Mouse (Mus musculus): Measurements from ENCODE around the gene Ccdc65.

The Ccdc65 gene

DNA sequence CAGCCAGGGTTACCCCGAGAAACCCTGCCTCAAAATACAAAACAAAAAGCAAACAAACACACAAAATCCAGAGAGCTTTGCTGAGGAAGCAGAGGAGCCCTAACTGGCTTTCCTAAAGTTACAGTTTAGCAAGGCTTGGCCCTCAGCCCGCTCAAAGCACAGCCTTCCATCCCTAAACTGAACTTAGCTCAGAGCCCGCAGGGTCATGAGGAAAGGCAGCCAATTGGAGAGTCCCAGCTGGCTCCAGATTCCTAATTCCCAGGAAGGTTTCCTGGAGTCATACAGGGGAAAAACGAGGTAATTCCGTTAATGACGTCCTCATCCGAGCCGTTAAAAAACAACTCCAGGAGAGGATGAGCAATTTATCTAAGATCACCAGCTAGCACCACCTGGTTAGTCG, 12.3 kb upstream of the Ccdc65 start:
- peak; percentile 86 for DNase-seq

DNA sequence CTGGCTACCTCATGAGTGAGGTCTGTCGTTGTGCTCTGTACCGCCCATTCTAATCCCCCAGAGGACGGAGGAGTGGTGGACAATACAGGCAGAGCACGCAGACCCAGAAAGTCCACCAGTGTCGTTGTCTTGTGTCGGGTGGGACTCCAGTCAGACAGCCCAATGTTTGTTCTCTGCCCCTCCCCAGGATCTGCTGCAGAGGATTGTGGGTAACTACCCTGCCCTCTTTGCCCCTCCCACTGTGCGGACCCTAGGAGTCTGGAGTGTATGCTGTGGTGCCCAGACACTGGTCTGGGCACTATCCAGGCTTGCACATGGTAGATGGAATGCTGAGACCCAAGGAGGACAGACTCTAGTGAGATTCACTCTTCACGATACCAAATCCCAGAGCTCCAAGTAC, 11.8 kb upstream of the Ccdc65 start:
- no peak for DNase-seq

DNA sequence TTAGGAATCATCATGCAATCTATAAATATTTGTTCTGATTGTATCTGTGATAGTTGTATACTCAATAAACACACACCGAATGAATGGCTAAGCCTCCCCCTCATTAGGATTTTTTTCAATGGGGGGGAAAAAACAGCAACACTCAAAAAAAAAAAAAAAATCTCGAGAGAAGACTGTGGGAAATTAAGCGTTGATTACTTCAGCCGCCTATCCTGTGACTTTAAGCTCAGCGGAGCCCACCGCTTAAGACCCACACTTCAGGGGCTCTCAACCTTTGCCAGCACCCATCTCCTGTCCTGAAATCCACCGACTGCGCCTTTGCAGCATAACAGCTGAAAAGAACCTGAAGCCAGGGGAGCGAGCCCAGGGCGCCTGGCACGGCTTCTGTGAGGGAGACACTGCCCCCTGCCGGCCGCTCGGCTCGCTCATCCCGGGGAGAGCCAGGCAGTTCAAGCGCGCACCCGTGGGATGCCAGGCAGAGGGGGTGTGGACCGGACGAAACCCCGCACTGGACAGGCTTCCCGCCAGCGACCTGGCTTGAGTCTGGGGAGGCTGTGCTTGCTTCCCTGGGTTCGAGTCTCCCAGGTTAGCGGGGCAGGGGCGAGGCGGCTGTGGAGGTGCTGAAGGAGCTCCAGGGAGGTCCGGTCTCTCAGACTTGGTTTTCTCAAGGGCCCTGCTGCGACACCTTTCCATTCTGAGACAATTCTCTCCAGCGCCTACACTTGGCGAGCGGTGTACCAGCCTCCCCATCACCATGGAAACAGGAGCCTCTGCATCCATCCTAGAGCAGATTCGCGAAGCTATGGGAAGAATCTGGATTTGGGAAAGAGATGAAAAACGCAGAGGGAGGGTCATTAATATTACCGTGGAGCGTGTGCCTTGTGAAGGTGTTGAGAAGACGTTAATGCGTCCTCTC, 8.6 kb upstream of the Ccdc65 start:
- peak; percentile 76 for DNase-seq

DNA sequence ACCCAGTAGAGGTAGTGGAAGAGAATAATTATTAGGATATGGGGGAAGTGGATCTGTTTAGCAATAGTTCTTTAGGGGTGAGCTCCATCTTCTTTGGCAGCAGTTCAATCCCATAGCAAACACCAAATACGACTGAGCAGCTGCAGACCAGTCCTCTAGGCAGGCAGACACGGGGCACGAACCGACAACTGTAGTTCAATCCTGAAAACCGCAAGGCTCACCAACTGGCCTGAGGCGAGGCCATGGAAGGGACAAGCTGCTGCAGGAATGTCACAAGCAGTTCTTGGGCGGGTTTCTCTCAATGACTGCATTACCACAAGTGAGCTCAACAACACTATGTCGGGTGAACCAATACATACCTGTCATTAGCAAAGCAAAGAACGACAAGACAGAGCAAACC, 3.7 kb upstream of the Ccdc65 start:
- no peak for DNase-seq

GRCm38 (mm10) chr15:98710442-98710841, 2.4 kb downstream of the Ccdc65 start:
- DNase-seq, result no peak

GRCm38 (mm10) chr15:98714230-98714652, 6.2 kb downstream of the Ccdc65 start:
- peak; percentile 66 for DNase-seq

DNA sequence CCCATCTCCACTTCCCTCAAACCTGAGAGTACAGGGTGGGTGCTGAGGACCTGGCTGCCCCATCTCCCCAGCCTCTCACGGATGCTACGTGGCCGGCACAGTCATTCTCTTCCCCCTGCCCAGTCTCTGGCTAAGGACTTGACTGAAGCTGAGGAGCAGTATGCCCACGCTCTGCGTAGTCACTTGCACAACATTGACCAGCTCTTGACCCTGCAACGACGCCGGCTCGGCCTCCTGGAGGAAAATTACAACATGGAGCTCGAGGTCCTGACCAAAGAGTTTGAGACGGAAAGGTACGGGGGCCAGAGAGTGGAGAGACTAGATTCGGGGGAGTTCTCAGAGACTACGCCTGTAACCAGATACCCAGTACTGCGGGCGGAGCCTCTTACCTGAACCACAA, 9.3 kb downstream of the Ccdc65 start:
- DNase-seq, result no peak

GRCm38 (mm10) chr15:98722191-98722590, 14.2 kb downstream of the Ccdc65 start:
- DNase-seq, result no peak

DNA sequence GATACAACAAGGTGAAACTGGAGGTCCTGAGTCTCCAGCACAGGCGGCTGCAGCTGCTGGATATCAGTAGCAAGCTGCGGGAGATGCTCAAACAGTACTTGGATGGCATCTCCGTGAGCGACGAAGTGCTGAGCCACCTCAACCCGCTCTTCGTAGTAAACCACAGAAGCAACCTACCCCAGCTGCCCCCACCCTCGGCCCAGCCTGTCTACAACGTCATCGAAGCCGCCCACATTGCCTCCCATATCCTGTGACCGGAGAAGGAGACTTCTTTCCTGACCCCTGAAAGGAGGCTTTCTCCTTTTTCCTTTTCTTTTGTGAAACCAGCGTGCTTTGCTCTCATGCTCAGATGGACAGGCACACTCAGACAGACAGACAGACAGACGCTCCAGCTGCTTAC, 14.8 kb downstream of the Ccdc65 start:
- DNase-seq, result no peak

- DNase-seq, result no peak
Measured at GRCm38 (mm10) chr15:98724441-98724840, 16.4 kb downstream of the Ccdc65 start.

DNA sequence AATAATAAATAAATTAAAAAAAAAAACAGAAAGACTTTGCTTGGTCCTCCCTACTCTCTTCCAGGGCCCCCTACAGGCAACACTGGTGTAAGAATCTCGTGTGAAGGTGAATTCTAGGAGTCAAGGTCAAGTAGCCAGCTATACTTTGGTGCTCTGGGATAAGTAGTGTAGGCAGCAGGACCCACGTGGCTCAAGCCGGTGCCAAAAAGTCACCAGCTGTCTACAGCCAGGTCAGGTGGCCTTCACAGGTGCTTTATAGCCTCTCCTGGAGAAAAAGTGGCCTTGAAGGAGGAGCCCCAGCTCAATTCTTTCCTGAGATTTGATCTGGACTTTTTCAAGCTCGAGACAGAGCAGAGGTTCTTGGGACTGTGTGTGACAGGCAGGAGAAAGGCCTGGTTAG, 18.1 kb downstream of the Ccdc65 start:
- DNase-seq, result peak; percentile 72

GRCm38 (mm10) chr15:98726746-98727145, 18.7 kb downstream of the Ccdc65 start:
- no peak for DNase-seq

- DNase-seq, result peak; percentile 79
Measured at GRCm38 (mm10) chr15:98727443-98728321, 19.7 kb downstream of the Ccdc65 start, which contains the start of gene Fkbp11. TSS of gene Fkbp11 (minus strand) at chr15:98728198.

DNA sequence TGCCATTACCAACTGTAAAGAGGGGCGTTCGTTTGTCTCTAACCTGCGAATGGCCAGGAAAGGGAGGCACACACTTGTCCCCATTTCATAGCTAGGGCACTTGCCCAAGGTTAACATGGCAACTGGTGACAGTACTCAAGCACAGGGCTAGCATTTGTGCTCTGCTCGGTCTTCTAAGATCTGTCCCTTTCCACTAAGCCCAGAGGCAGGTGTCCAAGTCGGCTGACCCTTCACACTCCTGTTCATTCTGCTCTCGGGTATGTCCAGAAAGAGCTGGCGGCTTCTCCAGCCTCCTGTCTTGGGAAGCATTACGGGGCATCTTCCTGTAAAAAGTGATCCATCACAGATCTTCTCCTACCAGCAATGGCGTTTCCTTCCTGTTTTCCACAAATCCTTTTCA, 20.4 kb downstream of the Ccdc65 start:
- DNase-seq, result peak; percentile 52

GRCm38 (mm10) chr15:98729791-98730545, 22.0 kb downstream of the Ccdc65 start:
- DNase-seq, result no peak

- no peak for DNase-seq
Measured at GRCm38 (mm10) chr15:98730790-98731189, 22.8 kb downstream of the Ccdc65 start.

- DNase-seq, result no peak
Measured at GRCm38 (mm10) chr15:98732006-98732531, 24.1 kb downstream of the Ccdc65 start.

- no peak for DNase-seq
Measured at GRCm38 (mm10) chr15:98733370-98733769, 25.4 kb downstream of the Ccdc65 start.

DNA sequence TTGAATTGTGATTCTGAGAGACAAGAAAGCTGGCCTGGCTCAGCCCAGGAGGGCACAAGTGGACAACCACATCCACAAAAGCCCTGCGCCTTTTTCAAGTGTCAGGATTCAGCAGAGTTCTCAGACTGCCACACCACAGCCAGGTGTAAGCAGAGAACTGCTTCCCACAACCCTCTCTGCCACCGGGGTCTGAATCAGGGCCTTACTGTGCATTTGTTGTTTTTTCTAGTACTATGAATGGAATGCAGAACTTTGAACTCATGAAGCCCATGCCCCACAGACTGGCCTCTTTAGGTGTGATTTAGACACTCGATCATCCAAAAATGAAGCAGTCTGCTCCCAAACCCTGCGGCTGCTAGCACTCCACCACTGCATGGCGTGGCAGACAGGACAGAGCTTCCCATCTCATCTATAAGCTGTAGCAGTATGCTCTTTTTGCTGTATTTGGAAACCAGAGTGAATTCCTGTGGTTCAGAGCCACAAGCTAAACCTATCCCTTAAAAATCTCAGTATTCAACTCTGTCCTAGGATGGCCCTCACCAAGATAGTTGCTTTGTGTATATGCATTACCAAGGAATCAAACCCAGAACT, 26.1 kb downstream of the Ccdc65 start:
- DNase-seq, result no peak

GRCm38 (mm10) chr15:98736521-98736920, 28.5 kb downstream of the Ccdc65 start:
- no peak for DNase-seq

DNA sequence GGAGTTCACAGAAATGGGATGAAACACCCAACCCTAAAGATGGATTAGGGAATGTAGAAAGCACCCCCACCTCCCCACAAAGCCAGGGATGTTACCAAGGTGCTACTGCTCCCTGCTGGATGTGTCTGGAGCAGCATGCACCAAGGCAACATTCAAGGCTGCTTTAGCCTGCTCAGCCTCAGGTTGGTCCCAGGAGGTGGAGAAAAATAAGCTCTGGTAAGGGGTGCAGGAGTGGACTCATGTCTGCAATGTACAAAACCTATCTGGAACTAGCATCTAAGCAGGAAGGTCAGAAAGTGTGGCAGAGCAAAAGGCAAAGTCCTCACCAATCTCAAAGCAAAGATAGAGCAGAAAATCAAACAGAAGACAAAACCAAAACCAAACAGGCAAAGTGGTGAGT, 29.9 kb downstream of the Ccdc65 start:
- DNase-seq, result no peak

GRCm38 (mm10) chr15:98738796-98739195, 30.8 kb downstream of the Ccdc65 start:
- DNase-seq, result no peak

Measured in kidney, adult 11 months (tissue).